Mouse (Mus musculus) heart, embryonic 11.5 days (tissue): ENCODE measurements around the gene Haus2. TPM values are rescaled to one million over a fixed set of nuclear protein-coding genes. Genes with fewer than 3 reads are reported as not detected.
"Not testable (repeated sequence)": the region's sequence is repeated elsewhere in the genome, so short reads cannot be mapped to it uniquely, and the experiment has no call there.

ENCODE experiments used
- ATAC-seq: fragments of 200-750 bp; cut with Nextera tagmentation; replicated peaks from 2 replicates; pipeline ENCODE4 v1.8.0; 2017; ENCODE audit warnings: moderate library complexity; ENCODE audit not compliant: insufficient number of reproducible peaks, low FRiP score, low TSS enrichment
- H3K27ac ChIP-seq: fragments of 300-500 bp; sonication (generic); 2 replicates; pipeline ENCODE4 v1.5.1; 2014; ENCODE audit warnings: mild to moderate bottlenecking, low read depth, low read length
- H3K27me3 ChIP-seq: fragments of 300-500 bp; sonication (generic); 2 replicates; pipeline ENCODE4 v1.6.1; 2014; ENCODE audit warnings: mild to moderate bottlenecking, low read length, mixed read lengths; ENCODE audit not compliant: control insufficient read depth, insufficient read depth
- H3K36me3 ChIP-seq: fragments of 300-500 bp; sonication (generic); 2 replicates; pipeline ENCODE4 v1.6.1; 2014; ENCODE audit warnings: mild to moderate bottlenecking, low read length, moderate library complexity, mixed read lengths; ENCODE audit not compliant: control insufficient read depth, insufficient read depth
- H3K4me1 ChIP-seq: fragments of 300-500 bp; sonication (generic); 2 replicates; pipeline ENCODE4 v1.6.1; 2014; ENCODE audit warnings: low read length; ENCODE audit not compliant: control insufficient read depth, insufficient read depth
- H3K4me2 ChIP-seq: fragments of 300-500 bp; sonication (generic); 2 replicates; pipeline ENCODE4 v1.6.1; 2014; ENCODE audit warnings: mild to moderate bottlenecking, moderate library complexity
- H3K4me3 ChIP-seq: fragments of 300-500 bp; sonication (generic); 2 replicates; pipeline ENCODE4 v1.5.1; 2014; ENCODE audit warnings: low read depth, low read length
- H3K9ac ChIP-seq: fragments of 300-500 bp; sonication (generic); 2 replicates; pipeline ENCODE4 v1.6.1; 2014; ENCODE audit warnings: mild to moderate bottlenecking, low read depth, low read length, moderate library complexity
- H3K9me3 ChIP-seq: fragments of 300-500 bp; sonication (generic); replicated peaks from 2 replicates; pipeline ENCODE4 v1.6.1; 2016; ENCODE audit warnings: low read length; ENCODE audit not compliant: control insufficient read depth
- WGBS: fragments of 180-500 bp; shearing (Covaris S2); extraction: QIAGEN DNeasy Blood & Tissue Kit; methylation state at CpG from one replicate; pipeline ENCODE4 v1.1.7; 2014; ENCODE audit not compliant: insufficient replicate concordance; 5-methylcytosine and 5-hydroxymethylcytosine counted together
- polyA plus RNA-seq: library from polyadenylated mRNA; unstranded; fragments of >200 nt; fragmentation: Nextera tagmentation; extraction: Ambion mirVana; gene quantifications from 2 replicates; pipeline ENCODE4 v1.2.1, GENCODE M21; 2014

Gene Haus2
- polyA plus RNA-seq, 1 experiment from 2014 or later = 20.6 TPM

DNA sequence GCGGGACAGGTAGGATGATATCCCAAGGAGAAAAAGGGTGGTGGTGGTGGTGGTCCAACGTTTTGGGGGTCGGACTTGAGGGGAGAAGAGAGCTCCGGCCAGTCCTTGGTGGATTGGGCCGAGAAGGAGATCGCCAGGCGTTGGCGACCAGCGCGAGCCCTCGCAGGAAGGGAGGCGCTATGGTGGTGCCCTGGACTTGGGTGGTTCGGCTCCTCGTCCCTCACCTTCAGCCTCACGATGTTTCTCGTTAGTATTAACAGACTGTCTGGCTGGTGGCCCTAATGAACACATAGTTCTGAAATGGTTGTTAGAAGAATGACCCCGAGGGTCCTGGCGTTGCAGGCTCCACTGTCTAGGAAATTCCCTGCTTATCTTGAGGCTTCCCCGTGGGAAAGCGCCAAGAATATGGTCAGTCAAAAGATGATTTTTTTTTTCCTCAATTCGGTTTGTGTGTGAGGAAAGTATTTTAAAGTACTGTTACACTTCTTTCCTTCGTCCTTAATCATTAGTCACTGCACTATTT is 41.3 kb upstream of the Haus2 start:
- H3K36me3 ChIP-seq = no peaks in the 10 kb centered on the region; the same call in 1 of the 2 replicates
- H3K4me2 ChIP-seq = peak overlapping the region; percentile 85
- H3K9ac ChIP-seq = peak overlapping the region; percentile 85
- peaks cover 2% of the 10 kb centered on the region; the same call in 1 of the 2 replicates for H3K4me1 ChIP-seq
- peak overlapping the region; percentile 94 for H3K27ac ChIP-seq
- WGBS = under 1% methylated on average over 22 of the region's 22 CpGs
- ATAC-seq = peak; percentile 73
- no peaks in the 10 kb centered on the region for H3K9me3 ChIP-seq
- no peaks in the 10 kb centered on the region for H3K27me3 ChIP-seq
- H3K4me3 ChIP-seq = peak overlapping the region; percentile 82

DNA sequence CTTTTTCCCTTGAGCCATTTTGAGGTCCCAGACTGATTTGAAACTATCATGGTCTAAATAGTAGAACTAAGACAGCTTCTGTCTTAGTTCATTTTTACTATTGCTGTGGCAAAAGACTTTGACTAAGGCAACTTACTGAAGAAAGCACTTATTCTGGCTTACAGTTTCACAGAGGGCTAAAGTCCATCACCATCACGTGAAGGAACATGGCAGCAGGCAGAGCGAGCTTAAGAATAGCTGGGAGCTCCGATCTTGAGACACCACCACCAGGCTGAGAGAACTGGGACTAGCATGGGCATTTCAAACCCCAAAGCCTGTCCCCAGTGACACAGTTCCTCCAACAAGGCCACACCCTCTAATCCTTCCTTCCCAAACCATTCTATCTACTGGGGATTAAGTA is 38.1 kb upstream of the Haus2 start:
- no peaks in the 10 kb centered on the region for H3K27me3 ChIP-seq
- no peaks in the 10 kb centered on the region; the same call in 1 of the 2 replicates for H3K36me3 ChIP-seq
- H3K27ac ChIP-seq = no peak overlapping the region
- peaks cover 2% of the 10 kb centered on the region; the same call in 1 of the 2 replicates for H3K4me1 ChIP-seq
- H3K9me3 ChIP-seq = no peaks in the 10 kb centered on the region
- H3K4me2 ChIP-seq = no peak overlapping the region
- H3K4me3 ChIP-seq = no peak overlapping the region
- WGBS = 93% methylated on average over 3 of the region's 3 CpGs
- no peak overlapping the region for H3K9ac ChIP-seq
- ATAC-seq = no peak

DNA sequence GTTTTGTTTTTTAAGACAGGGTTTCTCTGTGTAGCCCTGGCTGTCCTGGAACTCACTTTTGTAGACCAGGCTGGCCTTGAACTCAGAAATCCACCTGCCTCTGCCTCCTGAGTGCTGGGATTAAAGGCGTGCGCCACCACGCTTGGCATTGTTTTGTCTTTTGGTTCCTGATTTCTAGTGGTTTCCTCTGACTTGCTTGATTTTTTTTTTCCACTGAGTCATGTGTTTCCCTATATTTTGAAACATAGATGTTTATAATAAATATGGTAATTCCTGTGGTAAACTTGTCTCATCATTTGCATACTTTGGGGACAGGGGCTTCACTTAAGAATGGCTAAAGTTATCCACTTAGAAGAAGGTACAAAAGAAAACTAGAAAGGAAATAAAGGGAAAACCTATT is 37.0 kb upstream of the Haus2 start:
- not testable (repeated sequence) for ATAC-seq, H3K4me3 ChIP-seq

DNA sequence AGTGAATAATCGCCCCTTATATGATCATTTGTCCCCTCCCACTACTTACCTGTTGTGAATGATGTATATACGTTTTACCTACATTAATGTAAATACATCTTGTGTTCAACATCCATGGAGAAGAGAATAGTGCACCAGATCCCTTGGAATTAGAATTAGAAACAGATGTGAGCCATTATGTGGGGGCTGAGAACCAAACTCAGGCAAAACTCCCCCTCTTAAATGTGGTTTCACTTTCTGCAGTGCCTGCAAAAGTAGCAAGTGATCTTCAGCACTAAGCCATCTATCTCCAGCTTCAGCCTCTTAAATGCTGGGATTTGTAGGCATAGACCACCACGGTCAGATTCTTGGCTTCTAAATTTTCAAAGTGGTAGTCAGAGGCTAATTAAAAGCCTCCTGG is 34.1 kb upstream of the Haus2 start:
- WGBS = 80% methylated on average over 3 of the region's 3 CpGs
- Histone ChIP-seq H3K9ac (no peak overlapping the region), H3K4me1 (0 out of 2 replicates have a peak, but pooled peaks cover 4% of the 10 kb centered on the region), H3K36me3 (no peaks in the 10 kb centered on the region; the same call in 1 of the 2 replicates), H3K27ac (no peak overlapping the region), H3K4me2 (no peak overlapping the region), H3K4me3 (no peak overlapping the region), H3K27me3 (no peaks in the 10 kb centered on the region), H3K9me3 (no peaks in the 10 kb centered on the region)
- ATAC-seq = no peak

More for the DNA sequence above, 37.0 kb upstream of the Haus2 start:
- H3K9ac ChIP-seq, H3K4me1 ChIP-seq, H3K4me2 ChIP-seq, H3K36me3 ChIP-seq, H3K27me3 ChIP-seq, H3K9me3 ChIP-seq, H3K27ac ChIP-seq: not testable (repeated sequence)
- WGBS = 90% methylated on average over 3 of the region's 3 CpGs

DNA sequence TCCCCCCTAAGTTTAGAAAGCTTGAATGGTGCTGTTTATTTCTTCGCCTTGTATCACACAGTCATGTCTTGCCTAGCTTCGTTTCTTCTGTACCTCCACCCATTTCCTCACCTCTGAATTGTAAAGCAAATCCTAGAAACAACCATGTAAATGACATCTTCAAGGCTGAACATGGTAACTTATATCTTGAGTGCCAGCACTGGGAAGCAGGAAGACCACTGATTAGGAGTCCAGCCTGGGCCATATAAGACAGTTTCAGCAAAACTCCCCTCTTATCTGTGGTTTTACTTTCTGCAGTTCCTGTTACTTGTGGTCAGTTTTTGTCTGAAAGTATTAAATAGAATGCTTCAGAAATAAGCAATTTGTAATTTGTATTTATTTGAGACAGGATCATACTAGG is 33.2 kb upstream of the Haus2 start:
- ATAC-seq = no peak

DNA sequence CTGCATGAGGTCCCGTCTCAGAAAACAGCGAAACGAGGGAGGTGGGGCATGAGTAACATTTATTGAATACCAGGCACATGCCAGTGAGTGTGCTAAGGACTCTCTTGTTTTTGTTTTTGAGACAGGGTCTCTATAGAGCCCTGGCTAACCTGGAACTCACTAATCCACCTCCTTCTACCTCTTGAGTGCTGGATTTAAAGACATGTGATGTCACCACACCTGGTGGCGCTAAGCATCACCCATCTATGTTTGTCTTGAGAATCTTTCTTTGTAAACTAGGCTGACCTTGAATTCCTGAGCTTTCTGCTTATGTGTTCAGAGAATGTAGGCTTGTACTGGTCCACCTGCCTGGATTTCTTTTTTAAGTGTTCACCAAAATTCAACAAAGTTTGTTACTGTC is 31.4 kb upstream of the Haus2 start:
- H3K36me3 ChIP-seq = no peaks in the 10 kb centered on the region
- no peak overlapping the region for H3K9ac ChIP-seq
- 73% methylated on average over 4 of the region's 4 CpGs for WGBS
- H3K4me3 ChIP-seq = no peak overlapping the region
- H3K27ac ChIP-seq = no peak overlapping the region
- H3K27me3 ChIP-seq = no peaks in the 10 kb centered on the region
- ATAC-seq = no peak
- H3K4me1 ChIP-seq = 0 out of 2 replicates have a peak, but pooled peaks cover 4% of the 10 kb centered on the region
- H3K4me2 ChIP-seq = no peak overlapping the region
- no peaks in the 10 kb centered on the region for H3K9me3 ChIP-seq

More for the DNA sequence above, 33.2 kb upstream of the Haus2 start:
- Histone ChIP-seq H3K4me3 (no peak overlapping the region), H3K27me3 (no peaks in the 10 kb centered on the region), H3K36me3 (no peaks in the 10 kb centered on the region; the same call in 1 of the 2 replicates), H3K4me1 (0 out of 2 replicates have a peak, but pooled peaks cover 4% of the 10 kb centered on the region), H3K9me3 (no peaks in the 10 kb centered on the region), H3K27ac (no peak overlapping the region), H3K4me2 (no peak overlapping the region), H3K9ac (no peak overlapping the region)
- 67% methylated on average over 2 of the region's 2 CpGs for WGBS

DNA sequence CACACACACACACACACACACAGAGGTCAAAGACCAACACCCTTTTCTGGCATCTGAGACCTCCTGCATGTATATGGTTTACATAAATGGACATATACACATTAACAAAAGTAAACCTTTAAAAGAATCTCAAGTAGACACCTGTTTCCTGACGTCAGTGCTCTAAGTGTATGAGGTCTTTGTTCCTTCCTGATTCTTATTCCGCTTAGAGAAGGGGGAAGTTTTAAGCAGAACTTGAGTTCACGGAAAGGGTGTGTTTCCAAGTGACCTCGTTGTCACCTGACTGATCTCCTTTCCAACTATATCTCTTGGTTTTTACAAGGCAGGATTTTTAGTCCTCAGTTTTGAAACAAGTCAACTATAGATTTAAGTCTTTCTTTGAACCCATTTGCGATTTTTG is 30.9 kb upstream of the Haus2 start:
- no peaks in the 10 kb centered on the region for H3K27me3 ChIP-seq
- H3K4me1 ChIP-seq = 0 out of 2 replicates have a peak, but pooled peaks cover 4% of the 10 kb centered on the region
- H3K36me3 ChIP-seq = no peaks in the 10 kb centered on the region
- WGBS = 65% methylated on average over 5 of the region's 5 CpGs
- no peak overlapping the region for H3K4me2 ChIP-seq
- no peak overlapping the region for H3K27ac ChIP-seq
- H3K4me3 ChIP-seq = no peak overlapping the region
- H3K9me3 ChIP-seq = no peaks in the 10 kb centered on the region
- no peak for ATAC-seq
- no peak overlapping the region for H3K9ac ChIP-seq

DNA sequence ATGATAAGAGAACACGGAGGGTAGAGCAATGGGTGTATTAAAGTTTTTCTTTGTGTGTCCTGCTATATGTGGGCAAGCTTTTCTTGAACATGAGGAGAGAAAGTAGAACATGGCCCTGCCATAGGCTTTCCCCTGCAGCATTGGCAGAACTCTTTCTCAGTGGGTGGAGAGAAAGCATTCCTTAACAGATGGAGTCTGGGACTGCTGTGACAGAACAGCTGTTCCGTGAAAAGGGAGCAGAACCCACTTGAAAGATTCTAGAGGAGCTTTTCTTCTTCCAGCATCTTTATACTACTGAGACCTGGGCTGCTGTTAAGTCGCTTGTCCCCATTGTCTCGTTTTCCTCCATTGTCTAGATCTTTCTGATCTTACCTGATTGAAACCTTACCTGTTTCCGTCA is 19.4 kb upstream of the Haus2 start:
- 83% methylated on average over 5 of the region's 5 CpGs for WGBS
- H3K4me1 ChIP-seq = no peaks in the 10 kb centered on the region
- ATAC-seq = no peak
- H3K4me3 ChIP-seq = no peak overlapping the region
- no peaks in the 10 kb centered on the region for H3K27me3 ChIP-seq
- H3K27ac ChIP-seq = no peak overlapping the region
- no peak overlapping the region for H3K4me2 ChIP-seq
- H3K9me3 ChIP-seq = no peaks in the 10 kb centered on the region
- peaks cover 14% of the 10 kb centered on the region for H3K36me3 ChIP-seq
- H3K9ac ChIP-seq = no peak overlapping the region

DNA sequence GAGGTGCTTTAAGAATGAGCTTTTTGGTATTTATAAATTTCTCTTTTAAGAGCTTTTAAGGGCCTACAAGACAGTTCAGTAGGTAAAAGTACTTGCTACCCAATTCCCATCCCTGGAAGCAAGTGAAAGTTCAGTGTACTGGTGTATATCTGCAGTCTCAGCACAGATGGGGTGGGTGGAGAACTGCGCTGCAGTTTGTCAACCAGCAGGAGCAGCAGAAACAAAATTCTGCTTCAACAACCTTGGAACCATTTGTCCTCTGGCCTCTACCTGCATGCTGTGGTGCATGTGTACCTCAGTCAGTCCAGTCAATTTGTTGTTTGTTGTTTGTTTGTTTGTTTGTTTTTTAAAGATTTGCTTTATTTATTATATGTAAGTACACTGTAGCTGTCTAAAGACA is 17.0 kb upstream of the Haus2 start:
- H3K9me3 ChIP-seq = no peaks in the 10 kb centered on the region
- no peak overlapping the region for H3K9ac ChIP-seq
- H3K27me3 ChIP-seq = no peaks in the 10 kb centered on the region
- H3K27ac ChIP-seq = no peak overlapping the region
- no peak overlapping the region for H3K4me3 ChIP-seq
- no peak for ATAC-seq
- 93% methylated on average over 1 of the region's 1 CpGs for WGBS
- no peaks in the 10 kb centered on the region for H3K4me1 ChIP-seq
- H3K36me3 ChIP-seq = peaks cover 18% of the 10 kb centered on the region
- no peak overlapping the region for H3K4me2 ChIP-seq
